Mouse (Mus musculus) left cerebral cortex, adult 8-10 months (tissue): ENCODE results near the gene Vars2. TPM values are rescaled to one million over a fixed set of nuclear protein-coding genes. Genes with fewer than 3 reads are reported as not detected.

ENCODE experiments used
- DNase-seq, 2 experiments: peaks; one replicate each; pipeline ENCODE4 v3.0.0; 2022; ENCODE audit warnings: low spot score in 2 of 2
- total RNA-seq, 4 experiments: library from RNA; stranded (reverse); gene quantifications; 2 replicates each; pipeline ENCODE4 v1.2.4; 2022

Vars2 gene
- 10 to 100 TPM; 28.3 to 41.6 (median 38.0) TPM for total RNA-seq

DNA sequence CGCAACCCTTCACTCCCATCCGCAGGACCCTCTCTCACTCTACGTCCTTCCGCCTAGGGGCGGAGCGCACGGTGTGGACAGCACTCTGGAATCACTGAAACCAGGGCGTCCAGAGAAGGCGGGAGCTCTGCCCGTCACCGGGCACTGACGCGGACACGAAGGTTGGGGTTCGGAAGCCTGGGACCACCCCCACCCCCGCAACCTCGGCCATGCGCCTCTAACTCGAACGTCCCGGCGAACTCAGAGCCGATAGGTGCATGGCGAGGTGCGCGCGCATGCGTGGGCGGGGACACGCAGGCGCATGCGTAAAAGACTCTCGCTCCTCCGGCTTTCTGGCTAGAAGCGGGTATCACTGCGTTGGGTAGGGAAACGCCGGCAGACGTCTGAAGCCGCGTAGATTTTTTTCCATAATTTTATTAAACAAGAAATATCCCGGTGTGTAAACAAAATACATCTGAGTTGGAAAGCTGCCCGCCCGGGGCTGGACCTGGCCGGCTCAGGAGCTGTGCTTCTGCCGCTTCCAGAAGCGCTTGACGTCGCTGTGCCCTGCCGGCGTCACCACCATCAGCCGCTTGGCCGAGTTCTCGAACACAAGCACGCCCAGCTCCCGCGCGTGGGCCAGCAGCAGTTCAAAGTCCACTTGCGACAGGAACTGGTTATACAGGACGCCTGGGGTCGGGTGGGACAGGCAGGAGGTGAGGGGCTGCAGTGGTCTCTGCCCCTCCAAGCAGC is at the start of gene Vars2:
Gene Vars2 (minus strand): TSS at position 259 of the 732 bp plus-strand sequence.
- DNase-seq = peak; percentile 96 to 97

DNA sequence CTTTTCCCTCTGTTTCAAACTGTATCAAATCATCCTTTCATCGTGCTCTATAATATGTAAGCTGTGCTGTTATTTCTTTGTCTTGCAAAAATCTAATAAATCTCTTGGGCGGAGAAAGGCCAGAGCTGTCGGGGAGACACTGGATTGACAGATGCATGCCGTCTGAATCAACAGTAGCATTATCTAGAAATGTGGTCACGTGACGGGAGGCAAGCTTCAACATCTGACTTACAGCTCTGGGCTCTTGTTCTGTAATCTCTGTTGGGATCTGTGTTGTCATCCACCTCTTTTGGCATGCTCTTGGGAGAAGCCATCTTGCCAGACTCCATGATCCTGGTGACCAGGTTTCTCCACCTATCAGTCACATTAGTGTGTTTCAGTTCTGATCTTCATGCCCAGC is 49.7 kb upstream of the Vars2 start:
- DNase-seq = no peak

GRCm38 (mm10) chr17:35716114-35716513 is 48.7 kb upstream of the Vars2 start:
- no peak for DNase-seq

GRCm38 (mm10) chr17:35710705-35711347 is 43.4 kb upstream of the Vars2 start:
- DNase-seq = no peak

GRCm38 (mm10) chr17:35708611-35709010 is 41.2 kb upstream of the Vars2 start:
- no peak for DNase-seq

DNA sequence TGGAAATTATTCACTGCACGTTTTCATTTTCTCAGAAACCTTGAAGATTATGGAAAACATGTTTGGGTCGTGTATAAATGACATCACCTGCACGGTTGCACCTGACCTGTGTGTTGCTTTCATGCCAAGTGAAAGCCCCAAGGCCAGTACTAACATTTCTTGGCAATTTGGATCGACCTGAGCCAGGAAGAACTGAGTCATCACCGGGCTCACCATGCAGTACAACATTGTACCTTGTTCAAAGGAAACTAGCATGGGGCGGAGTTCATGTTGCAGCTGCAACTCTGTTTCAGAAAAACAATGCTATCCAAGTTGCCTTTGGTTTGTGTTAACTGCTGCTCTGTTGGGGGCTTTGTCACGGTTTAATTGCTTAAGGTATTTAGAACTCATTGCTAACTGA is 40.5 kb upstream of the Vars2 start:
- no peak for DNase-seq

GRCm38 (mm10) chr17:35705836-35706235 is 38.4 kb upstream of the Vars2 start:
- DNase-seq = no peak

DNA sequence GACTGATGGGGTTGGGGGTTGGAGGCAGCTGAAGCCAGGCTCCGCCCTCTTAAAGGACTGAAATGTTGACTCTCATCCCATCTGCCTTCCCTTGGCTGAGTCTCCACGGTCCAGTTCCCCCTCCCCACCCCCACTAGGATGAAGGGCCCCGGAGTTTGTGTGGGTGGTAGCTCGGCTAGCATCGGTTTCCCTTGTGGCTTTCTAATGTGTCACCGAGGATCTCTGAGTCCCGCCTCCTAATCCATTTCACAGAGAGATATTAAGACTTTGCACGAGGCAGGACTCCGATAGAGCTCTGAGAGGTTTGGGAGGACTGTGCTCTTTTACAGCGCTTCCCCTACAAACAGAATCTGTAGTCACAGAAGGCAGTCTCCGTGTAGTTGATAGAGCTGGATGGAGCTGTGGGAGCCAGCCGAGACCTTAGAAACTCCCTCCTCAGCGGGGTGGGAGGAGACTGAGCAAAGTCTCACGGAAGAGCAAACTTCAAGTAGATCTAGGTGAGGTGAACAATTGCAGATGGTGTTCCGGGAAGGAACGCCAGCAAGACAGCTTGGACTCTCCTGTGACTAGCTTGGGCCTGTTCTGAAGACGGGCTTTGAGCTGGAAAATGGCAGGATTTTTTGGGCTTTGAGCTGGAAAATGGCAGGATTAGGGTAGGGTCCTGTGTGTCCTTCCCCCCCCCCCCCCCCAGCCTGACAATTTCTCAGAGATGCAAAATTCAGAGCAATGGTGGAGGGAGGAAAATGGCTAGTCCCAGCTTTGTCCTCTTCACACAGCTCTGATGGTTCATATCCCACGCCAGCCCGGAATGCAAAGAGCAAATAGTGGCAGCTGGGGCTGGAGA is 37.5 kb upstream of the Vars2 start, which contains the start of gene Ddr1:
Gene Ddr1 (minus strand): TSS at position 1 of the 844 bp plus-strand sequence.
- peak in 1 of 2 experiments; percentile 69 for DNase-seq

GRCm38 (mm10) chr17:35703751-35704271 is 36.4 kb upstream of the Vars2 start:
- no peak for DNase-seq

DNA sequence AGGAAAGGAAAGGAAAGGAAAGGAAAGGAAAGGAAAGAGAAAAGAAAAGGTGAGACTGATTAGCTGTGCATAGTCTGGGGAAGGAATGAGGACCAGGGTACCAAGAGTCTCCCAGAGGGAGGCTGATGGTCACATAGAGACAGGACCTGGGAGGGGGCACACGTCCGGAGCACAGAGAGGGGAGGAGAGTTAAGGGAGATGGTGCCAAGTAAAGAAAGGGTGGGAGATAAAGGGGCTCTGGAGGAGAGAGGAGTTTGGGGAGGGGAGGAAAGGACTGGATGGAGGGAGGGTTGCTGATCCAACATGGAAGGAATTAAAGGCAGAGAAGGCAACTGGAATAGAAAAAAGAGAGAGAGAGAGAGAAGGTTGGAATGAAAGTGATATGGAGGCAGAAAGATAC is 35.7 kb upstream of the Vars2 start:
- no peak for DNase-seq

- no peak for DNase-seq
These were observed 35.2 kb upstream of the Vars2 start for GRCm38 (mm10) chr17:35702605-35703004.

DNA sequence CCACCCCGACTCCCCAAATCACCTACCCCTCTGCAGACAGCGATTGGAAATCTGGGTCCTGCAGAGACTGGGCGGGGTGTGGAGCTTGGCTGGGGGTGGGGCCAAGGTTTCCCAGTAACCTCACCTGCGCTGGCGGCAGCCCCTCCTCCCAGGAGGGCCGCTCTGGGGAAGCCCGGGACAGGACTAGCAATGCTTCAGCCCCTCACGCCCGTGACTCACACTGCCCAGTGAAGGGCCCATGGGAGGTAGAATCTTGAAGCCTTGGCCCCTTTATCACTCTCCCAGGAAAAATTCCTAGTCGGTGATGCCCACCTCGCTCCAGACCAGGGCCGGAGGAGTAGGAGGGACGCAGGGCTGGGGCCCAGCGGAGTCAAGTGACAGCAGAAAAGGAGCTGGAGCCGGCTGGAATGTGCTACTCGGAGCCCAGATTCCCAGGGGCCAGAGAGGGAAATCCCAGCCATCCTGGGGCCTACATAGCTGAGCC is 34.6 kb upstream of the Vars2 start:
- no peak for DNase-seq

- DNase-seq = no peak
These were observed 34.0 kb upstream of the Vars2 start for GRCm38 (mm10) chr17:35701203-35701977.

GRCm38 (mm10) chr17:35700371-35700961 is 33.1 kb upstream of the Vars2 start:
- DNase-seq = peak; percentile 71 to 85

GRCm38 (mm10) chr17:35699919-35700318 is 32.5 kb upstream of the Vars2 start:
- DNase-seq = peak; percentile 50 to 75

DNA sequence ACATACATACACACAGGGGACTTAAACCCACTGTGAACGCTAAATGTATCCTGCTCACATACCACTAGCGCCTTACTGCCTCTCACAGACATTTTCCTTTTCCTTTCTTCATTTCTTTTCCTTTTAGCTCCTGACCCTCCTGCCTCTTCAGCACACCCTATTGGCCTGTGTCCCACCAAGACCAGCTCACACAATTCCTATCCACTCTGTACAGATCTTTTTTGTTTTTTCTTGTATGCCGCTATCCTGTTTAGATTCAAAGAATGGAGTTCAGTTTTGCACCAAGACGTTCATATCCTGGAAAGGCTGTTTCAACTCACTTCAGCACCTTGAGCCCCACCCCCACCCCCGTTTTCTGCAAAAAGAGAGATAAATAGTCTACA is 31.1 kb upstream of the Vars2 start:
- DNase-seq = no peak

- DNase-seq = peak; percentile 44 to 76
These were observed 30.5 kb upstream of the Vars2 start for GRCm38 (mm10) chr17:35697759-35698500.

- DNase-seq = no peak
These were observed 30.0 kb upstream of the Vars2 start for GRCm38 (mm10) chr17:35697429-35697758.

DNA sequence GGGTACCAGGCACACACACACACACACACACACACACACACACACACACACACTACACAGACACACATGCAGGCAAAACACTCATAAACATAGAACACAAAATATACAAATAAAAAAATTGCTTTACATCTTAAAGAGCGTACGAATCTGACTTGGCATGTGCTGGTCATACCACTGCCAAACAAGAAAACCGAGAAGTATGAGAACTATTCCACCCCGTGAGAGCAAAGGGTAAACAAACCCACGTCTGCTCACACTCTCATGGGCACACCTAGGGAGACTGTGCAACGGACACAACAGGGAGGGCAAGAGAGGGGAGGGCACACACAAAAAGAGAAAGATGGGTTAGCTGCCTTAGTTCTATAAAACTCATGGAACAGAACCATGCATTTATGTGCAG is 29.3 kb upstream of the Vars2 start:
- DNase-seq = no peak

- DNase-seq = no peak
These were observed 27.9 kb upstream of the Vars2 start for GRCm38 (mm10) chr17:35695289-35695688.
